Mouse (Mus musculus) embryonic facial prominence, embryonic 12.5 days (tissue): ENCODE results near the gene Tmem200b. TPM values are rescaled to one million over a fixed set of nuclear protein-coding genes. Genes with fewer than 3 reads are reported as not detected.

Experiments
- ATAC-seq: fragments of 200-750 bp; cut with Nextera tagmentation; 2 replicates; pipeline ENCODE4 v1.8.0; 2017; ENCODE audit not compliant: insufficient number of reproducible peaks, insufficient read depth, low FRiP score, low TSS enrichment
- H3K27ac ChIP-seq: fragments of 300-500 bp; sonication (generic); 2 replicates; pipeline ENCODE4 v1.5.1; 2016; ENCODE audit warnings: mild to moderate bottlenecking
- H3K27me3 ChIP-seq: fragments of 300-500 bp; sonication (generic); 2 replicates; pipeline ENCODE4 v1.6.1; 2016; ENCODE audit warnings: mild to moderate bottlenecking, moderate library complexity
- H3K36me3 ChIP-seq: fragments of 300-500 bp; sonication (generic); 2 replicates; pipeline ENCODE4 v1.6.1; 2016; ENCODE audit warnings: mild to moderate bottlenecking
- H3K4me1 ChIP-seq: fragments of 300-500 bp; sonication (generic); 2 replicates; pipeline ENCODE4 v1.6.1; 2016
- H3K4me2 ChIP-seq: fragments of 300-500 bp; sonication (generic); replicated peaks from 2 replicates; pipeline ENCODE4 v1.6.1; 2016; ENCODE audit warnings: mild to moderate bottlenecking, moderate library complexity
- H3K4me3 ChIP-seq: fragments of 300-500 bp; sonication (generic); 2 replicates; pipeline ENCODE4 v1.5.1; 2016; ENCODE audit warnings: mild to moderate bottlenecking
- H3K9ac ChIP-seq: fragments of 300-500 bp; sonication (generic); 2 replicates; pipeline ENCODE4 v1.6.1; 2016; ENCODE audit warnings: mild to moderate bottlenecking, moderate library complexity
- H3K9me3 ChIP-seq: fragments of 300-500 bp; sonication (generic); 2 replicates; pipeline ENCODE4 v1.6.1; 2016; ENCODE audit warnings: mild to moderate bottlenecking, moderate library complexity
- WGBS: fragments of 180-500 bp; shearing (Covaris S2); methylation state at CpG from one replicate; pipeline ENCODE4 v1.1.7; 2016; 5-methylcytosine and 5-hydroxymethylcytosine counted together
- polyA plus RNA-seq: library from polyadenylated mRNA; unstranded; fragments of >200 nt; fragmentation: Nextera tagmentation; extraction: Ambion mirVana; gene quantifications from 2 replicates; pipeline ENCODE4 v1.2.1, GENCODE M21; 2016

Gene Tmem200b
- polyA plus RNA-seq, 1 experiment from 2014 or later = 4.7 TPM

GRCm38 (mm10) chr4:131970244-131970853, 48.8 kb downstream of the Tmem200b start:
- Histone ChIP-seq H3K4me2 (no peak overlapping the region), H3K9me3 (no peaks in the 10 kb centered on the region), H3K9ac (no peak overlapping the region), H3K4me1 (no peaks in the 10 kb centered on the region), H3K27me3 (no peaks in the 10 kb centered on the region), H3K27ac (no peak overlapping the region), H3K4me3 (no peak overlapping the region), H3K36me3 (peaks cover 58% of the 10 kb centered on the region)
- ATAC-seq = no peak
- 91% methylated on average over 7 of the region's 7 CpGs for WGBS

Other genes starting within 250 kb of the Tmem200b start
- gene Ptpru, start 83.5 kb upstream of the Tmem200b start, polyA plus RNA-seq = 38.1 and 39.2 TPM in 2 replicates
- gene Mecr, start 78.3 kb upstream of the Tmem200b start, polyA plus RNA-seq = 48.4 and 50.4 TPM in 2 replicates
- gene Srsf4, start 48.2 kb upstream of the Tmem200b start, polyA plus RNA-seq = 141 and 143 TPM in 2 replicates
- gene Gm10300, start 152.9 kb downstream of the Tmem200b start, polyA plus RNA-seq = not detected in 2 replicates
- gene Epb41, start 153.6 kb downstream of the Tmem200b start, polyA plus RNA-seq = 117 and 125 TPM in 2 replicates
- 0.51 and 0.52 TPM in 2 replicates for gene Oprd1, start 222.7 kb downstream of the Tmem200b start, polyA plus RNA-seq